Mouse (Mus musculus) hindbrain, embryonic 16.5 days (tissue): ENCODE data around the gene Khdrbs1. TPM values are rescaled to one million over a fixed set of nuclear protein-coding genes. Genes with fewer than 3 reads are reported as not detected.

ENCODE experiments used
- ATAC-seq: fragments of 200-750 bp; cut with Nextera tagmentation; 2 replicates; pipeline ENCODE4 v1.8.0; 2017; ENCODE audit warnings: moderate TSS enrichment, moderate library complexity
- H3K27ac ChIP-seq: fragments of 300-500 bp; sonication (generic); 2 replicates; pipeline ENCODE4 v1.5.1; 2014; ENCODE audit warnings: low read depth, mild to moderate bottlenecking, control low read depth, low read length, moderate library complexity
- H3K27me3 ChIP-seq: fragments of 300-500 bp; sonication (generic); replicated peaks from 2 replicates; pipeline ENCODE4 v1.6.1; 2014; ENCODE audit warnings: low read length; ENCODE audit not compliant: control insufficient read depth, insufficient read depth
- H3K36me3 ChIP-seq: fragments of 300-500 bp; sonication (generic); 2 replicates; pipeline ENCODE4 v1.6.1; 2014; ENCODE audit warnings: mild to moderate bottlenecking, low read length, moderate library complexity, mixed read lengths; ENCODE audit not compliant: control insufficient read depth, insufficient read depth
- H3K4me1 ChIP-seq: fragments of 300-500 bp; sonication (generic); 2 replicates; pipeline ENCODE4 v1.6.1; 2014; ENCODE audit warnings: low read depth, low read length; ENCODE audit not compliant: control insufficient read depth, insufficient read depth
- H3K4me2 ChIP-seq: fragments of 300-500 bp; sonication (generic); 2 replicates; pipeline ENCODE4 v1.6.1; 2014; ENCODE audit warnings: mild to moderate bottlenecking, low read length, control low read depth, moderate library complexity
- H3K4me3 ChIP-seq: fragments of 300-500 bp; sonication (generic); 2 replicates; pipeline ENCODE4 v1.5.1; 2014; ENCODE audit warnings: mild to moderate bottlenecking, low read length, control low read depth, moderate library complexity
- H3K9ac ChIP-seq: fragments of 300-500 bp; sonication (generic); 2 replicates; pipeline ENCODE4 v1.6.1; 2014; ENCODE audit warnings: low read depth, mild to moderate bottlenecking, control low read depth, low read length, moderate library complexity
- H3K9me3 ChIP-seq: fragments of 300-500 bp; sonication (generic); 2 replicates; pipeline ENCODE4 v1.6.1; 2014; ENCODE audit warnings: mild to moderate bottlenecking, low read length, moderate library complexity; ENCODE audit not compliant: control insufficient read depth
- WGBS: fragments of 180-500 bp; shearing (Covaris S2); extraction: QIAGEN DNeasy Blood & Tissue Kit; methylation state at CpG from one replicate; pipeline ENCODE4 v1.1.7; 2014; 5-methylcytosine and 5-hydroxymethylcytosine counted together
- polyA plus RNA-seq: library from polyadenylated mRNA; unstranded; fragments of >200 nt; fragmentation: Nextera tagmentation; extraction: Ambion mirVana; gene quantifications from 2 replicates; pipeline ENCODE4 v1.2.1, GENCODE M21; 2015

Khdrbs1 gene
- 96.3 and 104 TPM in 2 replicates for polyA plus RNA-seq

DNA sequence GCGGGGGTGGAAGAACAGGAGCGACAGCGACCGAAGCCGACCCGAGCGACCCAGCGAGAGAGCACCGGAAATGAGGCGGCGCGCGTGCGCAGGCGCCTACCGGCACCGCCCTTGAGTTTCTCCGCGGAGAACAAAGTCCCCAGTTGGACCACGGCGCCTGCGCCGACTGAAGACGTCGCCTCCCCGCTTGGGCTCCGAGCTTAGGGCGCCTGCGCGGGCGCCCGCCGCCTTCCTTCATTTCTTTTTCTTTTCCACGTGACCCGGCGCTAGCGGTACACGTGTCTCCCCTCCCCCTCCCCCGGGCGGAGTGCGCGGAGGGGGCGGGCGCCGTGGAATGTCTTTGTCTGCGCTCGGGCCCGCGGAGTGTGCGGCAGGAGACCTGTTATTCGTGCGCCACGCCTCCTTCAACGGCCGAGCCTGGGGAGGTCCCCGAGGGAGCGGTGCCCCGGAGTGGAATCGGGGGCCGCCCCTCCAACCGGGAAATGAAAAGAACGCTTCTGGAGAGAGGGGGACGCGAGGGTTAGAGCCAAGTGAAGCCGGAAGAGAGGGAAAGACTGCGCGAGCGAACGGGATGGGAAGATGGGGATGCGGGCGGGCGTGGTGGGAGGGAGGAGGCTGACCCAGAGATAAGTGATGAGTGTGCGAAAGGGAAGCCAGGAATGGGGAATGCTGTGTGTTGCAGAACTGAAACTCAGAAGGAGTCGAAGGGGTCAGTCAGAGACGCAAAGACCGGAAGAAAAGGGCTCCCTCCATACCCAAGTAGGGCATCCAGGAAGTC is at the start of gene Khdrbs1:
Khdrbs1 (minus strand) TSS at position 72 of the 778 bp plus-strand sequence.
- under 1% methylated on average over 68 of the region's 76 CpGs for WGBS

DNA sequence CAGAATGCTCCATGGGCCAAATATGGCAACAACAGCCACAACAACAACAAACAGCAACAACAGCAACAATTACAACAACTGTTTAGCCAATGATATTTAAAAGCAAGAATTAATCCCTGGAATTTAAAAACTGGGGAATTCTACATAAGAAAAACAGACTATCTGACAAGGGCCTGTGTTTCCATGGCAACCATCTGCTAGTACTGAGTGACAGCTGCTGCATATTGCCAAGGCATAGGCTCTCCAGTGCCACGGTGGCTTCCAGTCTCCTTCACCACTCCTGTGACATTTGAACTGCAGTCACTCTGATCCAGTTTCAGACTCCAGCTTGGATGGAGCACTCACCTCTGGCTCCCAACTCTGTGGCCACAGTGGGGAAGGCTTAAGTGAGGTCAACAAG is 49.3 kb upstream of the Khdrbs1 start:
- no peak overlapping the region for H3K4me3 ChIP-seq
- peak; percentile 71; the same call in 1 of the 2 replicates for ATAC-seq
- no peaks in the 10 kb centered on the region for H3K9me3 ChIP-seq
- peak overlapping the region; percentile 45; the same call in 1 of the 2 replicates for H3K27ac ChIP-seq
- H3K27me3 ChIP-seq, result no peaks in the 10 kb centered on the region
- no peaks in the 10 kb centered on the region for H3K36me3 ChIP-seq
- H3K9ac ChIP-seq, result no peak overlapping the region
- H3K4me1 ChIP-seq, result peaks cover 16% of the 10 kb centered on the region
- H3K4me2 ChIP-seq, result no peak overlapping the region
- 5% methylated on average over 1 of the region's 1 CpGs for WGBS

More for the DNA sequence above, at the start of gene Khdrbs1:
- peak within 1 kb of the TSS; percentile 99 for H3K27ac ChIP-seq
- no peaks in the 10 kb centered on the region for H3K27me3 ChIP-seq
- peaks cover 25% of the 10 kb centered on the region for H3K4me1 ChIP-seq
- peak within 1 kb of the TSS; percentile 99 for H3K4me3 ChIP-seq
- no peaks in the 10 kb centered on the region for H3K9me3 ChIP-seq
- H3K36me3 ChIP-seq, result no peaks in the 10 kb centered on the region
- ATAC-seq, result peak; percentile 95
- H3K9ac ChIP-seq, result peak within 1 kb of the TSS; percentile 99
- peak within 1 kb of the TSS; percentile 80 for H3K4me2 ChIP-seq

DNA sequence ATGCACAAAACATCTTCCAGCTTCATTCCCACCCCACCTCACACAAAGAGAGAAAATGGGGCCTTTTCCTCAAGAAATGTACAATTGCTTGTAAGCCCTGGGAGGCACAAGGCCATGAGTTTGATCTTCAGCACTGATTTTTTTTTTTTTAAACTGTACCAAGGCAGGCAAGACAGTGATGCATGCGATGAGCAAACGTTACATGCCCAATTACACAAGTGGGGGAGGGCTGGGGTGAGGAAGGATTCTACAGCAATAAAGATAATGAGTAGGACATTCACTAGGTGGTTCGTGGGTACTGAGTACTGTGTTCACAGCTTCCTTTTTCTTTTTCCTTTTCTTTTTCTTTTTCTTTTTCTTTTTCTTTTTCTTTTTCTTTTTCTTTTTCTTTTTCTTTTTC is 48.4 kb upstream of the Khdrbs1 start:
- no peaks in the 10 kb centered on the region for H3K9me3 ChIP-seq
- no peak for ATAC-seq
- WGBS, result 63% methylated on average over 3 of the region's 3 CpGs

DNA sequence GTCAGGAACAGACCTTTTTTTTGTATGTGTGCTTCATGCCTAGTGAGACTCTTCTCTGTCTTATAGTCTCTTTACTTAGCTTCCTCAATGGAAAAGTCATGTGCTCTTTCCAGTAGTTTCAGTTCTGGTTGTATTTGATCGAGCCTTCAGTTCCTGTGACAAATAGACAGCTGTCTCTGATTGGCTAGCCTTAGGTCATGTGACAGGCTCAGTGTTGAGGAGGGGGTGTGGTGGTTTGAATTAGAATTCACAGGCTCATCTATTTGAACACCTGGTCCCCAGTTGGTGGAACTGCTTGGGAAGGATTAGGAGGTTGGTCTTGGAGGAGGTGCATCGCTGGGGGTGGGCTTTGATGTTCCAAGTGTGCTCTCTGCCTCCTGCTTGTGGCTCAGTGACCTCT is 47.5 kb upstream of the Khdrbs1 start:
- no peak overlapping the region for H3K4me2 ChIP-seq
- no peak overlapping the region for H3K27ac ChIP-seq
- H3K4me3 ChIP-seq, result no peak overlapping the region
- H3K4me1 ChIP-seq, result peaks cover 6% of the 10 kb centered on the region
- no peaks in the 10 kb centered on the region for H3K27me3 ChIP-seq
- ATAC-seq, result no peak
- no peak overlapping the region for H3K9ac ChIP-seq
- 94% methylated on average over 2 of the region's 2 CpGs for WGBS
- no peaks in the 10 kb centered on the region for H3K9me3 ChIP-seq
- no peaks in the 10 kb centered on the region for H3K36me3 ChIP-seq

More for the DNA sequence above, 48.4 kb upstream of the Khdrbs1 start:
- Histone ChIP-seq H3K4me2 (no peak overlapping the region), H3K36me3 (no peaks in the 10 kb centered on the region), H3K27me3 (no peaks in the 10 kb centered on the region), H3K4me1 (peaks cover 15% of the 10 kb centered on the region), H3K4me3 (no peak overlapping the region), H3K9ac (no peak overlapping the region), H3K27ac (no peak overlapping the region)

DNA sequence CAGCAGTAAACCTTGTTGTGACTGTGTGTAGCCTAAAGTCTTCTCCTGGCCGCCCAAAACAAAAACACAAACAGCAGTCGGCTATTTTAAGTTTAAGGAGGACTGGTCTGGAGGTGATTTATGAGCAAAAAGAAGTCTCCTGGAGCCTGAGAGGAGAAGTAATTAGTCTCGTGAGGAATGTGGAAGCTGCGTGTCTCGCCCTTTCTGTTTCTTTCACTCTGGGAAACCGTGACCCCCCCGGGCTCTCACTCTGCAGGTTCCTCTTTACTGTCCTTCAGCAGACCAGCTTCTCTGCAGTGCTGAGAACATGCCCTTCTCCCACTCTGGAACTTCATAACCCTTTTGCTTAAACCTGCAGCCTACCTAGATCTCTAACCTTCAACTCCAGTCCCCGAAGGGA is 46.6 kb upstream of the Khdrbs1 start:
- peaks cover 6% of the 10 kb centered on the region for H3K4me1 ChIP-seq
- no peak for ATAC-seq
- no peak overlapping the region for H3K4me3 ChIP-seq
- 70% methylated on average over 8 of the region's 8 CpGs for whole genome bisulfite sequencing
- H3K9ac ChIP-seq, result no peak overlapping the region
- H3K9me3 ChIP-seq, result no peaks in the 10 kb centered on the region
- no peaks in the 10 kb centered on the region for H3K27me3 ChIP-seq
- no peak overlapping the region for H3K27ac ChIP-seq
- H3K36me3 ChIP-seq, result no peaks in the 10 kb centered on the region
- H3K4me2 ChIP-seq, result no peak overlapping the region

DNA sequence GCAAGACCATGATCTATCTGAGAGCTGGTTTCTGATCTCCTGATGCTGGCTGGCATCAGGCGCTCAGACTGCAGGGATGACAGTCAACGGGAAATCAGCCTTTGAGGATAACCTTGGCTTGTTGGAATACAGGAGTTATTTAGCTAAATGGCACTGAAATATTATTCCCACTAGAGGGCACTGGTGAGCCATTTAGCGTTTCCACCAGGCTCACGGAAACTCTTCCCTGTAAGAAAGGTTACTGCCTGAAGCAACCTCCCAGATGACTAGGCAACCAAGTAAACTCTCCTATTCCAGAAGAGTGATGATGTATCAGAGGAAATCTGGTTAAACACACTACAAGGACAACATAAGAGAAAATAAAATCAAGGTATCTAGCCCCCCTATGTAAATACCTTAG is 43.1 kb upstream of the Khdrbs1 start:
- Histone ChIP-seq H3K36me3 (no peaks in the 10 kb centered on the region), H3K4me2 (no peak overlapping the region), H3K4me1 (peaks cover 4% of the 10 kb centered on the region; the same call in 1 of the 2 replicates), H3K9ac (no peak overlapping the region), H3K9me3 (no peaks in the 10 kb centered on the region), H3K27me3 (no peaks in the 10 kb centered on the region), H3K4me3 (no peak overlapping the region), H3K27ac (no peak overlapping the region)
- WGBS, result 2% methylated on average over 4 of the region's 4 CpGs
- ATAC-seq, result no peak

DNA sequence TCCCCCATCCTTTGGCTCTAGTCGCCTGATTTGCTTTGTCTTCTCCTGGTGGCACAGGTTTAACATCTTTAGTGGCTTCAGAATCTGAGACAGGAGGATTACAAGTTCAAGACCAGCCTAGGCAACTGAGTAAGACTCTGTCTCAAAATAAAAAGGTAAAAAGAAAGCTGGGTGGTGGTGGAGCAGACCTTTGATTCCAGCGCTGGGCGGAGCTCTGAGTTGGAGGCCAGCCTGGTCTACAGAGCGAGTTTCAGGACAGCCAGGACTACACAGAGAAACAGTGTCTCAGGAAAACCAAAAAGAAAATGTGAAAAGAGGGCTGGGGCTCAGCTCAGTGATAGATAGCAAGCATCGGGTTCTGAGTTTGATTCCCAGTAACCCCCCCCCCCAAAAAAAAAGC is 41.4 kb upstream of the Khdrbs1 start:
- Histone ChIP-seq H3K27me3 (no peaks in the 10 kb centered on the region), H3K36me3 (no peaks in the 10 kb centered on the region), H3K4me3 (no peak overlapping the region), H3K4me1 (peaks cover 4% of the 10 kb centered on the region; the same call in 1 of the 2 replicates), H3K27ac (no peak overlapping the region), H3K9ac (no peak overlapping the region), H3K4me2 (no peak overlapping the region), H3K9me3 (no peaks in the 10 kb centered on the region)
- 84% methylated on average over 5 of the region's 5 CpGs for WGBS
- ATAC-seq, result no peak

DNA sequence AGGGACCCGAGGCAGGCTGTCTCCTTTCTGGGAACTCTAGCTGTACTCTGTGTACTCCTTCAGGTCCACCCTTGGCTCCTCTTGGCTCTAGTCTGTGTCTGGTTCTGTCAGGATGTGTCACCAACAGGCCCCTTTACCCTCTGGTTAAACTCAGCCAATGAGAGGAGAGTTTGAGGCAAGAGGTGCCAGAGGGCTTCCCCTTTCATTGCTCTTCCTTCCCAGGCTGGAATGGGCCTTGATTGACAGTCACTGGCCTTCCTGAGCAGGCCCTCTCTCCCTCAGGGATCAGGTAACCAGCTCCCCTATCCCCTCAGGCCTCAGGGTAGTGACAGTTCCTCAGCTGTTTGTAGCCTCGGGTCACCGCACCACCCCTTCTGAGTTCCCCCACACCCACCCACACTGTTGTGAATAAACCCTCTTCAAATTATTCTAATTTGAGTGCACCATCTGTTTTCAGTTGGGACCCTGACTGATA is 40.8 kb upstream of the Khdrbs1 start:
- H3K27ac ChIP-seq, result no peak overlapping the region; the same call in 1 of the 2 replicates
- peaks cover 4% of the 10 kb centered on the region; the same call in 1 of the 2 replicates for H3K4me1 ChIP-seq
- H3K36me3 ChIP-seq, result no peaks in the 10 kb centered on the region
- no peak overlapping the region for H3K4me3 ChIP-seq
- H3K9me3 ChIP-seq, result no peaks in the 10 kb centered on the region
- H3K27me3 ChIP-seq, result no peaks in the 10 kb centered on the region
- 45% methylated on average over 3 of the region's 3 CpGs for WGBS
- peak; percentile 48; the same call in 1 of the 2 replicates for ATAC-seq
- no peak overlapping the region for H3K9ac ChIP-seq
- H3K4me2 ChIP-seq, result no peak overlapping the region

DNA sequence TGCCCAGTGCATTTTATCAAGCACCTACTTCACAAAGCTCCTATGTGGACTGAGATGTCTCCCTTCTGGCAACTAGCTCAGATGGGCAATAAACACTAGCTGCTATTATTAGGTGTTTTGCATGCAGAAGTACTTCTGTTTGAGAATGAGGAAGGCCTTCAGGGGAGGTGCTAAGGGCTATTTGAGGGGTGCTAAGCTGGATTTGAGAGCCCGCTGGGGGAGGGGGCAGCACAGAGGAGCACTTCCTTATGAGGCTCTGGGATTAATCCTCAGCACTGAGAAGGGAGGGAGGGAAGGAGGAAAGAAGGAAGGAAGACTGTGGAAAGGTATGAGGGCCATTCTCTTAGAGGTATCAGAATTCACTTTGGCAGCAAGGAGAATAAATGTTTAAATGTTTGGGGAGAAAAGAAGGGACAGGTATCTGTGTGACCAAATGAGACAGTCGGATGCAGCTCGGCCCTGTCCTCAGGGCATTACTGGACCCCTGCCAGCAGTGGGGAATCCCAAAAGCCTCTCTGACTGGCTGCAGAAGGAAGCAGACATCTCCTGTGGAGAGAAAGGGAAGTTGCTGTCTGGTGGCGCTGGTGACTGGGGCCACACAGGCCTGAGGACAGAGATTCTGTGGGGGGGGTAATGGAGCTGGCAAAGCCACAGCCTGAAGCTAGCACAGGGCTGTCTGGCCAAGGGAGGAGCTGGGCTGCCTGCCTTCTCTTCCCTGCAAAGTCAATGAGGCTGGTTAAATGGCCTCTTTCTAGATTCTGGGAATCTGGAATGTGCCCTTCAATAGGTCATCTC is 40.0 kb upstream of the Khdrbs1 start:
- ATAC-seq, result peak; percentile 73
- no peaks in the 10 kb centered on the region for H3K27me3 ChIP-seq
- no peaks in the 10 kb centered on the region for H3K36me3 ChIP-seq
- 13% methylated on average over 4 of the region's 4 CpGs for WGBS
- no peaks in the 10 kb centered on the region for H3K9me3 ChIP-seq
- no peak overlapping the region for H3K4me2 ChIP-seq
- H3K9ac ChIP-seq, result peak overlapping the region; percentile 12; the same call in 1 of the 2 replicates
- H3K27ac ChIP-seq, result no peak overlapping the region; the same call in 1 of the 2 replicates
- peaks cover 4% of the 10 kb centered on the region; the same call in 1 of the 2 replicates for H3K4me1 ChIP-seq
- H3K4me3 ChIP-seq, result no peak overlapping the region
